Mouse (Mus musculus): Measurements from ENCODE around the gene Gab2. TPM values are rescaled to one million over a fixed set of nuclear protein-coding genes. Genes with fewer than 3 reads are reported as not detected.

The Gab2 gene
- polyA plus RNA-seq (2016; fragmentation: Nextera tagmentation; extraction: Ambion mirVana) = 3.8 and 4.1 TPM in 2 replicates

- 1% methylated on average over 67 of the region's 83 CpGs for WGBS (ENCODE audit: insufficient replicate concordance)
- Histone ChIP-seq H3K27me3 (replicated peaks) (no peaks in the 10 kb centered on the region), H3K27ac (peak within 1 kb of the TSS; percentile 85), H3K4me3 (peak within 1 kb of the TSS; percentile 77), H3K9ac (peak within 1 kb of the TSS; percentile 92), H3K4me1 (peaks cover 35% of the 10 kb centered on the region), H3K9me3 (replicated peaks) (no peaks in the 10 kb centered on the region), H3K4me2 (peak within 1 kb of the TSS; percentile 95), H3K36me3 (no peaks in the 10 kb centered on the region)
- peak; percentile 89 for ATAC-seq
These were observed at the start of gene Gab2 for GRCm38 (mm10) chr7:97081242-97081958. Gab2 (plus strand) TSS chr7:97081586.

GRCm38 (mm10) chr7:97032412-97032811, 49.0 kb upstream of the Gab2 start:
- H3K9ac ChIP-seq = no peak overlapping the region
- no peak for ATAC-seq
- no peak overlapping the region for H3K4me3 ChIP-seq
- H3K27ac ChIP-seq = no peak overlapping the region
- WGBS (ENCODE audit: insufficient replicate concordance) = 72% methylated on average over 2 of the region's 2 CpGs
- H3K4me2 ChIP-seq = no peak overlapping the region
- H3K36me3 ChIP-seq = peaks cover 35% of the 10 kb centered on the region
- H3K4me1 ChIP-seq = no peaks in the 10 kb centered on the region
- no peaks in the 10 kb centered on the region for H3K9me3 ChIP-seq (replicated peaks)
- no peaks in the 10 kb centered on the region for H3K27me3 ChIP-seq (replicated peaks)

GRCm38 (mm10) chr7:97039641-97040040, 41.7 kb upstream of the Gab2 start:
- no peaks in the 10 kb centered on the region for H3K27me3 ChIP-seq (replicated peaks)
- H3K36me3 ChIP-seq = peaks cover 55% of the 10 kb centered on the region
- no peak overlapping the region for H3K4me3 ChIP-seq
- H3K9me3 ChIP-seq (replicated peaks) = no peaks in the 10 kb centered on the region
- WGBS (ENCODE audit: insufficient replicate concordance) = 63% methylated on average over 4 of the region's 4 CpGs
- H3K4me1 ChIP-seq = no peaks in the 10 kb centered on the region
- no peak overlapping the region for H3K9ac ChIP-seq
- ATAC-seq = no peak
- H3K4me2 ChIP-seq = no peak overlapping the region
- H3K27ac ChIP-seq = no peak overlapping the region

GRCm38 (mm10) chr7:97041868-97042449, 39.4 kb upstream of the Gab2 start:
- Histone ChIP-seq H3K27ac (no peak overlapping the region), H3K4me2 (no peak overlapping the region), H3K4me3 (no peak overlapping the region), H3K9ac (no peak overlapping the region), H3K9me3 (replicated peaks) (no peaks in the 10 kb centered on the region), H3K4me1 (no peaks in the 10 kb centered on the region), H3K36me3 (peaks cover 58% of the 10 kb centered on the region), H3K27me3 (replicated peaks) (no peaks in the 10 kb centered on the region)
- WGBS (ENCODE audit: insufficient replicate concordance) = 83% methylated on average over 6 of the region's 6 CpGs
- ATAC-seq = no peak

GRCm38 (mm10) chr7:97042981-97043380, 38.4 kb upstream of the Gab2 start:
- Histone ChIP-seq H3K4me1 (no peaks in the 10 kb centered on the region), H3K36me3 (peaks cover 65% of the 10 kb centered on the region), H3K27me3 (replicated peaks) (no peaks in the 10 kb centered on the region), H3K4me3 (no peak overlapping the region), H3K4me2 (no peak overlapping the region), H3K27ac (no peak overlapping the region), H3K9ac (no peak overlapping the region), H3K9me3 (replicated peaks) (no peaks in the 10 kb centered on the region)
- no peak for ATAC-seq
- 54% methylated on average over 1 of the region's 1 CpGs for WGBS (ENCODE audit: insufficient replicate concordance)

GRCm38 (mm10) chr7:97060966-97061365, 20.4 kb upstream of the Gab2 start:
- WGBS (ENCODE audit: insufficient replicate concordance) = 84% methylated on average over 2 of the region's 2 CpGs
- H3K27ac ChIP-seq = no peak overlapping the region
- H3K4me2 ChIP-seq = no peak overlapping the region
- peaks cover 44% of the 10 kb centered on the region for H3K36me3 ChIP-seq
- H3K9ac ChIP-seq = no peak overlapping the region
- ATAC-seq = no peak
- H3K4me1 ChIP-seq = no peaks in the 10 kb centered on the region
- no peaks in the 10 kb centered on the region for H3K9me3 ChIP-seq (replicated peaks)
- no peak overlapping the region for H3K4me3 ChIP-seq
- H3K27me3 ChIP-seq (replicated peaks) = no peaks in the 10 kb centered on the region

GRCm38 (mm10) chr7:97071512-97071911, 9.9 kb upstream of the Gab2 start:
- H3K9ac ChIP-seq = no peak overlapping the region
- no peak overlapping the region for H3K4me2 ChIP-seq
- H3K4me3 ChIP-seq = no peak overlapping the region
- ATAC-seq = peak; percentile 49; the same call in 1 of the 2 replicates
- H3K36me3 ChIP-seq = 0 out of 2 replicates have a peak, but pooled peaks cover 5% of the 10 kb centered on the region
- no peak overlapping the region for H3K27ac ChIP-seq
- no peaks in the 10 kb centered on the region for H3K9me3 ChIP-seq (replicated peaks)
- no peaks in the 10 kb centered on the region for H3K27me3 ChIP-seq (replicated peaks)
- WGBS (ENCODE audit: insufficient replicate concordance) = 51% methylated on average over 3 of the region's 3 CpGs
- H3K4me1 ChIP-seq = peaks cover 20% of the 10 kb centered on the region

- no peaks in the 10 kb centered on the region for H3K27me3 ChIP-seq (replicated peaks)
- H3K4me3 ChIP-seq = no peak overlapping the region
- H3K9me3 ChIP-seq (replicated peaks) = no peaks in the 10 kb centered on the region
- H3K27ac ChIP-seq = no peak overlapping the region
- ATAC-seq = no peak
- H3K9ac ChIP-seq = no peak overlapping the region
- peaks cover 20% of the 10 kb centered on the region for H3K4me1 ChIP-seq
- WGBS (ENCODE audit: insufficient replicate concordance) = 68% methylated on average over 5 of the region's 5 CpGs
- H3K4me2 ChIP-seq = no peak overlapping the region
- H3K36me3 ChIP-seq = 0 out of 2 replicates have a peak, but pooled peaks cover 3% of the 10 kb centered on the region
These were observed 9.3 kb upstream of the Gab2 start for GRCm38 (mm10) chr7:97072061-97072460.

GRCm38 (mm10) chr7:97074974-97075373, 6.4 kb upstream of the Gab2 start:
- Histone ChIP-seq H3K9me3 (replicated peaks) (no peaks in the 10 kb centered on the region), H3K36me3 (no peaks in the 10 kb centered on the region), H3K4me3 (no peak overlapping the region), H3K9ac (no peak overlapping the region), H3K27me3 (replicated peaks) (no peaks in the 10 kb centered on the region), H3K27ac (no peak overlapping the region), H3K4me1 (peaks cover 18% of the 10 kb centered on the region), H3K4me2 (no peak overlapping the region)
- ATAC-seq = no peak
- 73% methylated on average over 1 of the region's 1 CpGs for WGBS (ENCODE audit: insufficient replicate concordance)

GRCm38 (mm10) chr7:97076977-97077376, 4.4 kb upstream of the Gab2 start:
- Histone ChIP-seq H3K36me3 (no peaks in the 10 kb centered on the region), H3K4me1 (peaks cover 16% of the 10 kb centered on the region), H3K27me3 (replicated peaks) (no peaks in the 10 kb centered on the region), H3K27ac (no peak overlapping the region), H3K9ac (no peak overlapping the region), H3K4me2 (no peak overlapping the region), H3K9me3 (replicated peaks) (no peaks in the 10 kb centered on the region), H3K4me3 (no peak overlapping the region)
- ATAC-seq = no peak

GRCm38 (mm10) chr7:97078685-97079084, 2.7 kb upstream of the Gab2 start:
- H3K9ac ChIP-seq = no peak overlapping the region

GRCm38 (mm10) chr7:97079145-97079544, 2.2 kb upstream of the Gab2 start:
- H3K27me3 ChIP-seq (replicated peaks) = no peaks in the 10 kb centered on the region
- 19% methylated on average over 6 of the region's 6 CpGs for WGBS (ENCODE audit: insufficient replicate concordance)

More at GRCm38 (mm10) chr7:97078685-97079084, 2.7 kb upstream of the Gab2 start:
- no peaks in the 10 kb centered on the region for H3K27me3 ChIP-seq (replicated peaks)
- H3K4me3 ChIP-seq = no peak overlapping the region
- H3K4me1 ChIP-seq = peaks cover 28% of the 10 kb centered on the region
- ATAC-seq = no peak
- H3K36me3 ChIP-seq = no peaks in the 10 kb centered on the region
- no peaks in the 10 kb centered on the region for H3K9me3 ChIP-seq (replicated peaks)
- 32% methylated on average over 4 of the region's 4 CpGs for WGBS (ENCODE audit: insufficient replicate concordance)
- no peak overlapping the region for H3K4me2 ChIP-seq
- no peak overlapping the region for H3K27ac ChIP-seq

More at GRCm38 (mm10) chr7:97079145-97079544, 2.2 kb upstream of the Gab2 start:
- Histone ChIP-seq H3K27ac (no peak overlapping the region), H3K36me3 (no peaks in the 10 kb centered on the region), H3K4me1 (peaks cover 31% of the 10 kb centered on the region), H3K4me3 (no peak overlapping the region), H3K9ac (no peak overlapping the region), H3K9me3 (replicated peaks) (no peaks in the 10 kb centered on the region), H3K4me2 (no peak overlapping the region)
- ATAC-seq = no peak
